ENCODE assay signal across 12 mouse cellular contexts in genomic region chr17:88550351-88550750, GRCm38 (mm10).
"Had no signal": no experiment of that assay in that cellular context is flagged by ENCODE, and none has a peak within 500 bp of the region (broad histone marks: within the 10 kb centered on the region; RNA-seq: fewer than 3 reads in every experiment).

No protein-coding gene starts in this region.

- H3K4me3 ChIP-seq: intestine, embryonic 15.5 days; limb, embryonic 10.5 days; megakaryocyte, embryonic 14.5 days; midbrain, embryonic 12.5 days had no signal

- H3K4me2 ChIP-seq: intestine, embryonic 15.5 days; midbrain, embryonic 12.5 days had no signal

- H3K9me3 ChIP-seq: intestine, embryonic 15.5 days; limb, embryonic 10.5 days; megakaryocyte, embryonic 14.5 days; midbrain, embryonic 12.5 days had no signal

- H3K9ac ChIP-seq: intestine, embryonic 15.5 days; liver, embryonic 14.5 days; midbrain, embryonic 12.5 days had no signal

- DNase-seq: kidney, adult 18-20 months; kidney, postnatal 14 days; lung, adult 2 months; right cerebral cortex, postnatal 14 days; thymus, adult 18-20 months; thymus, postnatal 25 days had no signal

- H3K27me3 ChIP-seq: intestine, embryonic 15.5 days; megakaryocyte, embryonic 14.5 days; midbrain, embryonic 12.5 days had no signal

- H3K27ac ChIP-seq: hindbrain, postnatal 0 days; intestine, embryonic 15.5 days; limb, embryonic 10.5 days; liver, embryonic 14.5 days; midbrain, embryonic 12.5 days had no signal

- ATAC-seq: hindbrain, postnatal 0 days; intestine, embryonic 15.5 days had no signal
